Mouse (Mus musculus): Measurements from ENCODE around the gene Dnm2.

GRCm38 (mm10) chr9:21407951-21408350, 16.8 kb upstream of the Dnm2 start:
- TF ChIP-seq POLR2A (IDR thresholded peaks at IDR 0.05; ENCODE audit: extremely low read depth, insufficient read depth, low read length): no peak
- no peak for TF ChIP-seq CTCF (IDR thresholded peaks at IDR 0.05; ENCODE audit: extremely low read depth, insufficient read depth, low read length)
